Mouse (Mus musculus) cerebellum, adult 18-20 months (tissue): ENCODE data around the gene Eprs.
"Not testable (repeated sequence)": the region's sequence is repeated elsewhere in the genome, so short reads cannot be mapped to it uniquely, and the experiment has no call there.

ENCODE experiments used
- DNase-seq, 2 experiments: peaks; one replicate each; pipeline ENCODE4 v3.0.0; 2021

The Eprs gene

GRCm38 (mm10) chr1:185362677-185363520 lies at the start of gene Eprs:
Gene Eprs (plus strand): TSS chr1:185363044.
- DNase-seq, result peak; percentile 99

- no peak for DNase-seq
Observed at GRCm38 (mm10) chr1:185314546-185314945, 48.3 kb upstream of the Eprs start.

GRCm38 (mm10) chr1:185315846-185316568 lies 46.8 kb upstream of the Eprs start:
- DNase-seq, result no peak

GRCm38 (mm10) chr1:185327754-185328345 lies 35.0 kb upstream of the Eprs start:
- DNase-seq, result not testable (repeated sequence)

- peak; percentile 88 to 92 for DNase-seq
Observed at GRCm38 (mm10) chr1:185328721-185329610, 33.9 kb upstream of the Eprs start, which contains the start of gene Iars2. Gene Iars2 (minus strand): TSS chr1:185329396.

- DNase-seq, result no peak
Observed at GRCm38 (mm10) chr1:185329851-185330250, 33.0 kb upstream of the Eprs start.

GRCm38 (mm10) chr1:185331364-185331763 lies 31.5 kb upstream of the Eprs start:
- no peak for DNase-seq

GRCm38 (mm10) chr1:185331983-185332430 lies 30.8 kb upstream of the Eprs start, which contains the start of gene Bpnt1:
Gene Bpnt1 (plus strand): TSS chr1:185332149.
- peak; percentile 91 to 92 for DNase-seq

GRCm38 (mm10) chr1:185333651-185334050 lies 29.2 kb upstream of the Eprs start:
- DNase-seq, result no peak

- DNase-seq, result peak; percentile 28 to 31
Observed at GRCm38 (mm10) chr1:185334136-185334535, 28.7 kb upstream of the Eprs start.

GRCm38 (mm10) chr1:185335231-185335765 lies 27.5 kb upstream of the Eprs start:
- no peak for DNase-seq

GRCm38 (mm10) chr1:185336535-185336934 lies 26.3 kb upstream of the Eprs start:
- no peak for DNase-seq

GRCm38 (mm10) chr1:185342441-185342840 lies 20.4 kb upstream of the Eprs start:
- peak; percentile 57 to 66 for DNase-seq

- no peak for DNase-seq
Observed at GRCm38 (mm10) chr1:185343422-185343821, 19.4 kb upstream of the Eprs start.

GRCm38 (mm10) chr1:185346188-185346587 lies 16.7 kb upstream of the Eprs start:
- no peak for DNase-seq

- DNase-seq, result no peak
Observed at GRCm38 (mm10) chr1:185349741-185350140, 13.1 kb upstream of the Eprs start.

GRCm38 (mm10) chr1:185350611-185351010 lies 12.2 kb upstream of the Eprs start:
- no peak for DNase-seq

GRCm38 (mm10) chr1:185352151-185352550 lies 10.7 kb upstream of the Eprs start:
- no peak for DNase-seq

GRCm38 (mm10) chr1:185353351-185353750 lies 9.5 kb upstream of the Eprs start:
- no peak for DNase-seq

- no peak for DNase-seq
Observed at GRCm38 (mm10) chr1:185354731-185355130, 8.1 kb upstream of the Eprs start.

GRCm38 (mm10) chr1:185356246-185356645 lies 6.6 kb upstream of the Eprs start:
- no peak for DNase-seq

GRCm38 (mm10) chr1:185358211-185358610 lies 4.6 kb upstream of the Eprs start:
- no peak for DNase-seq
